Comparison of ENCODE assay signal across 26 mouse cellular contexts in the genomic region with DNA sequence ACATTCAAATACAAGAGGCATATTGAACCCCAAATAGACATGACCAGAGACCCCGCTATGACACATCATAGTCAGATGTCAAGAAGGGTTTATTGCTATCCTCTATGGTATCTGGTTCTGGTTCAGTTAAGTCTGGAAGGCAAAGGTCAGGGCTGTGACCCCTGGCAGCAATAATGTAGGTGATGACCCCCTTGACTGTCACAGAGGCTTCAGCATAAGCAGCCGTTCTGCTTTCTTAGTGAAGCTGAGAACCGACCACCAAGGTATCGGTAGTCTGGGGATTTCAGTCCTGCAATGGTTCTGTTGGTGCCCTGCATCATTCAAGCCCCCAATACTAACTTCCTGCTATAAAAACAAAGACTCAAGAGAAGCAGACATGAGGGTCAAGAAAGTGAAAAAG. TPM values are rescaled to one million over a fixed set of nuclear protein-coding genes. Genes with fewer than 3 reads are reported as not detected.
"Had no signal": no experiment of that assay in that cellular context is flagged by ENCODE, and none has a peak within 500 bp of the region (broad histone marks: within the 10 kb centered on the region; RNA-seq: fewer than 3 reads in every experiment).

No protein-coding gene starts in this region.

- H3K27ac ChIP-seq: limb, embryonic 12.5 days; limb, embryonic 15.5 days; liver, embryonic 14.5 days; macrophage; midbrain, embryonic 13.5 days had no signal

- H3K4me3 ChIP-seq: limb, embryonic 12.5 days; limb, embryonic 15.5 days; midbrain, embryonic 13.5 days had no signal

- H3K4me2 ChIP-seq: limb, embryonic 12.5 days; limb, embryonic 15.5 days; liver, embryonic 11.5 days; lung, embryonic 14.5 days; midbrain, embryonic 13.5 days had no signal

- ATAC-seq: liver, postnatal 0 days; lung, postnatal 0 days; midbrain, embryonic 13.5 days had no signal

- H3K4me1 ChIP-seq: limb, embryonic 12.5 days; limb, embryonic 15.5 days; midbrain, embryonic 13.5 days had no signal

- DNase-seq: kidney, postnatal 14 days; kidney, postnatal 4 days; left cerebral cortex, postnatal 4 days; liver, postnatal 0 days; lung, embryonic 14.5 days; thymus, adult 18-20 months; thymus, postnatal 36 days had no signal

- H3K9ac ChIP-seq: limb, embryonic 12.5 days; limb, embryonic 15.5 days; liver, embryonic 14.5 days; liver, postnatal 0 days; lung, embryonic 14.5 days; midbrain, embryonic 13.5 days had no signal

- H3K27me3 ChIP-seq: limb, embryonic 12.5 days; limb, embryonic 15.5 days; midbrain, embryonic 13.5 days had no signal

- H3K9me3 ChIP-seq: limb, embryonic 12.5 days; limb, embryonic 15.5 days; midbrain, embryonic 13.5 days had no signal

RNA-seq across cellular contexts. Expression of a gene that starts 28.1 kb away (rescaled TPM):
- total RNA-seq: layer of hippocampus, adult 18-20 months; layer of hippocampus, postnatal 14 days; left cerebral cortex, adult 8-10 months; left cerebral cortex, postnatal 14 days; left cerebral cortex, postnatal 4 days; megakaryocyte, adult 5-6 weeks; midbrain, postnatal 0 days had no signal
- polyA plus RNA-seq: limb, embryonic 12.5 days; liver, embryonic 11.5 days; liver, embryonic 14.5 days; liver, postnatal 0 days; lung, embryonic 14.5 days; lung, postnatal 0 days; macrophage; neural tube, embryonic 14.5 days; small intestine, adult 2 months; spleen, adult 2 months; stomach, embryonic 16.5 days; testis, adult 2 months; urinary bladder, adult 2 months had no signal
